Mouse (Mus musculus): ENCODE results near the gene Pla2g4a.

Gene Pla2g4a

DNA sequence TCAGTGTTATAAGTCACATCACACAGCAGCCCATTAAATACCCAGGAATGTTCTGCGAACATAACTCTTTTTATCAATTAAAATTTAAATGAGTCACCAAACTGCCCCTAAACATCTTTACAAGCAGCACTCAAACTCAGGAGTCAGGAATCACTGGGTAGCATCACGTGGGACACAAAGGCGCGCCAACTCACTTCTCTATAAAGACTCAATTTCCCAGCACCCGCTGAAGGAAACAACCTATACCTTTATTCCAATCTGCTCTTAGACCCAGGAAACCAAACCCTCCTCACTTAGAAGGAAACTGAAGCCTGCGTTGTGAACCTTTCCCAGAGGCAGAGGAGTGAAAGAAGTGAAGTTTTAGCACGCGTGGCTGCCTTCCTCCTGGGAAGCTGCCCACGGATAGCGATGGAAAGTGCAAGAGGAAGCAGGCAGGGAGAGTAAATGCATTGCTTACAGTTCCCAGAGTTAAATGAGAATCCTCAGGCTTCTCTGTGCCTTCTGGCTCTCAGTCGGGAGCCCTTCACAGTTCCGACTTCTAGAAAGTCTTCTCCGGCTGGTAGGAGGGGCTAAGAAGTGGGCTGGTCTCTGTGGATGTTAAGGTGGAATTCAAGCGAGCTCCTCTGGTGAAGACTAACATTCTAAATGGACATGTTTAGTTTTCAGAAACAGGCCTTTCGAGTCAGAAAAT lies at the start of gene Pla2g4a:
TSS of gene Pla2g4a (minus strand) at position 557 of the 691 bp plus-strand sequence.
- no peak for DNase-seq

DNA sequence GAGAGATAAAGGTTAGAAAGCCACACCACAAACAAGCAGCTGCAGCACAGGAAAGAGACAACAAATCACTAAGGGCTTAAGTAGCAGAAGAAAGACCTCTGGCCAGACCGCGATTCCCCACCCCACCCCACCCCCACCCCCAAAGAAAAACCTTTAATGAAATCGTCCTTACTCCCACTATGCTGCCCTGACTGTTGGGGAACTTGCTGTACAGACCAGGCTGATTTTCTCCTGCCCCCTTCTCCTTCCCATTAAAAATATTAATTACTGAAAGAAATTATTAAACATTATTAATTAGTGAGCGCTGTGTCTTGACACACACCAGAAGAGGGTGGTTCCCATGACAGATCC lies 49.5 kb upstream of the Pla2g4a start:
- DNase-seq = no peak

DNA sequence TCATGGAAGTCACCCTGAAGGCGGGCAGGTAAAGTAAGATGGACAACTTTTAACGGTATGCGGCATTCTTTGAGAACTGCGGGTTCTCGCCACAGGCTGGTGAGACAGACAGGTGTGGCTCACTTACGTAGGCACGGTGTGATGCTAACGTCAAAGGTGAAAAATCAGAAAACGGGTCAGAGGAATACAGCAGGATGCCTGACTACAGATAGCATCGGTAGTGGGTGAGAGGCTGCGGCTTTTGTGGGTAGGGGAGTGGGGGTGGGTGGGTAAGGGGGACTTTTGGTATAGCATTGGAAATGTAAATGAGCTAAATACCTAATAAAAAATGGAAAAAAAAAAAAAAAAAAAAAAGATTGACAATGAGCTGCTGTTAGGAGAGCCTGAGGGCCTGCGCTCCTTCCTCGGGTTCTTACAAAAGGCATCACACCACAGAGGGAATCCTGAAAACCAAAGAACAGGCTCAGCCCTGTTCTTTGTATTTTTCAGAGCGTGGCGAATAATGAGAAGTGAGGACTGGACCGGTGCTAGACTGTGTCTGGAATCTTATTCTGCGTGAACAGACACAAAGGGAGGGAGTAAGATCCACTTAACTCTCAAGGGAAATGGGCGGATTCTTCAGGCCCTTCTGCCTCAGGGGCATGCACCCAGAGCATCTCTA lies 49.0 kb upstream of the Pla2g4a start:
- DNase-seq = no peak

DNA sequence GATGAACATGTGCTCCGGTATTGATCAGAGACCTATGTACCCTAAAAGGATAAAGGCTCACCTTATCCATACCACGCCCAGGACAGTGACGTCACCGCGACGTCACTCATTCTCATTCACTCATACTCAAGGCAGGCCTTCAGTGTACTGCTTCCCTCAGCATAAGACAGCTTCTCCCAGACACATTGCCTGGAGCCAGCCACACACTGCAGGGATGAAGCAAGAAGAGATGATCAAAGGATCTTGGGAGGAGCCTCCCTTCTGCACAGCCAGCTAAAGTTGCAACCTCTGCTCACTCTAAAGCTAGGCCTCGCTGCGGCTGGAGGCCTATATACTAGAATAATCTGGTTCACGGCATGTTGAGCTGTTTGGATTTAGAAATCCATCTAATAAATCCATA lies 48.0 kb upstream of the Pla2g4a start:
- no peak for DNase-seq

DNA sequence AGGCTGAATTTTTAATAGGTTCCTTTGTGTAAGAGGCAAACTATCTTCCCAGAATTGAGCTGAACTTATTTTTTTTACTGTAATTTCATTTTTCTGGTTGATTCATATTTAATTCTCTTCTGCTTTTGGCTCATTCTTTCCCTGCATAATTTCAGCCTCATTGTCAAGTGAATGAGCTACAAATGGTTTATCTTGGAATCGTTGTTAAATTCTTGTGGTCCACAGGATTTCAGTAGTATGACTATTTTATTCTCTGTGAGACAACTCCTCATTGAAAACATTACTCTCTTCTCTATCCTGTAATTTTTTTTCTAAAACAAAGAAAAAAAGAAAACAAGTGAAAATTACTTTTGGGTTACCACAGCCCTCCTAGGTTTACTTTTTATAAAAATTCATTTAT lies 14.5 kb upstream of the Pla2g4a start:
- DNase-seq = no peak

DNA sequence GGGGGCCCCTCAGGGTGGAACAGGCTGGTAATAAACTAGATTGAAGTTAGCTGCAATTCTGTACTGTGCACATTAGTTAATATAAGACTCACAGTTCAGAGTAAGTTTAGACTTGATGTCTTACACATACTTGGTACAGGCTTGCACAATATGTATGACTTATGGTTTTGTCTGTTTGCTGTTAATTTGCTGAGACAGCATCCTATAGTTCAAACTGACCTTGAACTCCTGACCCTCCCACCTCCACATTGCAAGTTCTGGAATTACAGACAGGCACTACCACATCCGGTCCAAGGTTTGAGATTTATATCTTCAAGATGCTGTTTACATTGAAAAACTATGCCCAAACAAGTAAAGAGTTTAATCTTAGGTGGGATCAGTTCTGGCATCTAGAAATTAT lies 4.7 kb upstream of the Pla2g4a start:
- DNase-seq = no peak

DNA sequence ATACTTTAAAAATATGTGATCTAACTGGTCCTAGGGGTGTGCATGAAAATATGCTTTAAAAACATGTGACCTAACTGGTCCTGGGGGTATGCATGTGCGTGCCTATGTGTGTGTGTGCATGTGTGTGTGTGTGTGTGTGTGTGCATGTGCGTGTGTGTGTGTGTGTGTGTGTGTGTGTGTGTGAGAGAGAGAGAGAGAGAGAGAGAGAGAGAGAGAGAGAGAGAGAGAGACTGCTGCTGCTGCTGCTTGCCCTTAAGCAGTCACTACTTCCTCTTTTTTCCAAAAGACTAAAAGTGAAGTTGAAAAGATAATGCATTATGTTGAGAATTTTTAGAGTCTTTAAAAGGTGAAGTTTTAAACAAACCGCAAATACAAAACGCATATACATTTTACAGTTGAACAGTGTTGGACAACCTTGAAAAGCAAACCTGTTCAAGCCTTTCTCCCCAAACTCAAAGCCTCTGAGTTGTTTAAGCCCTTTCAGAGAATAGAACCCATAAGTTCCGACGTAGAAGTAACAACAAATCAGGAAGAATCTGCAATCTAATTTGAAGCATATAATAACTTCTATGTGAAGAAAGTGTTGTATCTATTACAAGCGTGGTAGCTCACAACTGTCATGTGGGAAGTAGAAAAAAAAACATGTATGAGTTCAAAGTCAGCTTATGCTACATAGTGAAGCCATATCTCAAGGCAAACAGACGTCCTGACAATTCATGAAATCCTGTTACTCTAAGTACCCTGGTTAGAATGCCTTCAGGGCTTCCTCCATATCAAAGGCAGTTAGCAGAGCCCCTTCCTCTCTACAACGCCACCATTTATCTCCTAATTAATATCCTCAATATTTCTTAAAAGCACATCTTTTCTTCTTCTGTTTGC lies 574 bp upstream of the Pla2g4a start:
- no peak for DNase-seq

DNA sequence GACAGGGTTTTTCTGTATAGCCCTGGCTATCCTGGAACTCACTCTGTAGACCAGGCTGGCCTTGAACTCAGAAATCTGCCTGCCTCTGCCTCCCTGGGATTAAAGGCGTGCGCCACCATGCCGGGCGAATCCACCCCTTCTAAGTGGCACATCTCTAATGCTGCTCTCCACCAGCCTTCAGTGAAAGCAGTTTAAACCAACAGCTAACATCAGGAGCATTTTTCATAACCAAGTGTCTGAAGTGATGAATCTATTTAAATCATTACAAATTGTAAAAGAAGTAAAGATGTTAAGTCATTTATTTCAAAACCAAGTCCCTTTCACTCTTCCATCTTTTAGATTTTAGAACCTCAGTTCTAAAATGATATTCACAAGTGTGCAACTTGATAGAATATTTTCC lies 839 bp downstream of the Pla2g4a start:
- no peak for DNase-seq

DNA sequence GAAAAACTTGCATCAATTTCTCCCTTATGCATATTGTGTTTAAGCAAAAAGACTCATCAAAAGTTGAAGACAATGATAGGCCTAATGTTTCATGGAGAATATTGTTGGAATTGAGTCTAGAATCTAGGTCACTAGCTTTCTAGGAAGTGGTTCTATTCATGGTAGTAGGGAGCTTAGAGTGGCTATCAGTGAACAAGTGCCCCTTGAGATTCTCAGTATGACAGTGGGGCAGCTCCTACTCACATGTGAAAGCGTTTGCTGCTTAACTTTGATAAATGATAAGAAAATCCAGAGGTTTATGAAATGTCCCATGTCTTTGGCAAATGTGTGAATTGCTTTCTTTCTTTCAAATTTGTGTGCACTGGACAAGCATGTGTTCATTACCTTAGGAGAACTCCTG lies 2.0 kb downstream of the Pla2g4a start:
- DNase-seq = no peak

DNA sequence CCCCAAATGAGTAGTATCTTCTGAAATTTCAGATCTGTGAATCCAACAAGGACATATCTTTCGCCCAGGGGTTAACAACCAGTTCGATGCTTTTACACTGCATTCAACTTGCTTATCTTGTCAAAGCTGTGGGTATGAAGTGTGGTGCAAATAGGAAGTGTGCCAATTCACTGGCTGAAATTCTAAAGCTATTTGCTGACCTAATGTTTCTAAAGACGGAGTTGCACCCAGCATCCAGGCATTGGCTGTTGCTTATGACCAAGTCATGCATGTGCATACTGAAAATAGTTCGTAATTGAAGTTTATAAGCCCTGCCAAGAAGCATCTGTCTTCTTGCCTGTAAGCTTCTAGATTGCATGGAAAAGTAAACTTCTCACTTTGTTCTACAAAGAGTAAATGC lies 5.6 kb downstream of the Pla2g4a start:
- no peak for DNase-seq

DNA sequence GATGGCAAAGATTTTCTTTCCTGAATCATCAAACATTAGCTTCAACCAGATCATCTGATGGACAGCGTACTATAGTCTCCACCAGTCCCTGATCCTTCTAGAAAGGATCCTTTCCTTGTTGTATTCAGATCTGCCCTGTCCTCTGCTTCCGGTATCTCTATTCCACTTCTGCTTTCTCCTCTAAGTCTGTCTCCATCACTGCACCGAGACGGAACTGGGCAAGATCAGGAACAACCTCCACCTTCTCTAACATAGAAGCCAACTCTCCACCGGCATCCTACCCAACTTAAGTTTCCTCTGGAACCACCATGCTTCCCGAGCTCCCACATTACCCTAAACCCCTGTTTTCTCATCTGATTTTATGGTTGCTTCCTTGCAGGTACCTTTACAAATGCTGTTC lies 7.1 kb downstream of the Pla2g4a start:
- no peak for DNase-seq

DNA sequence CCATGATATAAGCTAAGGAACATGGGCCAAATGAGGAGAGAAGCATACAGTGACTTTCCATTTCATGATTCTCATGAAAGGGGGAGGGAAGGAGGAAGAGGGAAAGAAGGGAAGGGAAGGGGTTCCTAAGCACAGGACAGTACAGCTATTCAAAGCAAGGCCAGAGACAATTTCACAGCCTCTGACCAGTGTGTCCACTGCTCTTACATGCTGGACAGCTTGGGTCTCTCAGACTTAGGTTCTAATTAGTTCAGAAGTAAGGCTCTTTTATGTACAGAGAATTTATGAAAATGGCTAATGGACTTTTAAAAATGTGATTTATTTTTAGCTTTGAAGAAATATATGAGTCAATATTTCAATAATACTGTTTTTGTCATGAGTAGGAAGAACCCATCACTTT lies 9.0 kb downstream of the Pla2g4a start:
- DNase-seq = no peak

DNA sequence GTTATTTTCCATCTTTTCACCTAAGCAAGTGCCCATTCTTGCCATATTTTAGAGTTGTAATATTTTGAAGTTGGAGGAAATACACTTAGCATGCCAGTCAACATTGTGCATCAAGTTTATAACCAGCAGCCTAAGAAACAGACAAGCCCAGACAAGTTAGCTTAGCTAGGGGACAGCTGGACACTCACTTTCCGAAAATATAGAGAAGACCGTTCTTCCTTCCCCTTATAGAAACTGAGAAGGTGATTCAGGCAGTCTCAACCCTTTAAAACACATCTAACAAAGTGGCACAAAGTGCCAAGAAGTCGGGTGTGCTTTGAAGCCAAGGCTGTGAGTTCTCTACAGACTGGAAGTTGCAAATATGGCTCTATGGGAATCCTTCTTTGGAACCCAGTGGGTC lies 10.4 kb downstream of the Pla2g4a start:
- DNase-seq = no peak

DNA sequence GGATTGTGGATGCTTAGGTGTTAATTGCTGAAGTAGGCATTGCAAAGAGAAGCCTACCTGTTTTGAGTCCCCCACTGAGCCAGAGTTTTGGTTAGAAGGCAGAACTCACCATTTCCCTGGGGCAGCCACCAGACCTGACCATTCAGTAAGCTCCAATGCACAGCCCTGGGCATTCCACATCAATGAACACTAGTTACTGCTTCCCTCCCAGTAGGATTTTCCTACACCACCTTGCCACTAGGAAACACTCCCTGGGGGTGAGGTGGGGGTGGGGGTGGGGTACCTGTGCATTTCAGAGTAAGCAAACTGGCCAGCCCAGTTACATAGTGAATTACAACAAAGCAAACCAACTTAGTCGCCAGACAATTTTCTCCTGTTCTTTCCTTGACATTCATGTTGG lies 10.8 kb downstream of the Pla2g4a start:
- no peak for DNase-seq

DNA sequence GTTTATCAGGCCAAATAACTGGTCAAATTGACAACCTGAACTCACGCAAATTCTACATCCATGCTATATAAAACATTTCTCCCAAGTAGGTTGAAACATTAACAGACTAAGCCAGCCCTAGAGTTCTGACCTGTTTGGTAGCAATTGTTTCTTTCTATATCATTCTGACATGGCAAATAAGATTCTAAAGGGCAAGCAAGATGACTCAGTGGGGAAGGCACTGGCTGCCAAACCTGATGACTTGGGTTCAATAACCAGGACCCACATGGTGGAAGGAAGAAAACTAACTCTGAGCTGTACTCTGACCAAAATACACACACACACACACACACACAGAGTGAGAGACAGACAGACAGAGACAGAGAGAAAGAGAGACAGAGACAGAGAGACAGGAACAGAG lies 11.8 kb downstream of the Pla2g4a start:
- DNase-seq = no peak

DNA sequence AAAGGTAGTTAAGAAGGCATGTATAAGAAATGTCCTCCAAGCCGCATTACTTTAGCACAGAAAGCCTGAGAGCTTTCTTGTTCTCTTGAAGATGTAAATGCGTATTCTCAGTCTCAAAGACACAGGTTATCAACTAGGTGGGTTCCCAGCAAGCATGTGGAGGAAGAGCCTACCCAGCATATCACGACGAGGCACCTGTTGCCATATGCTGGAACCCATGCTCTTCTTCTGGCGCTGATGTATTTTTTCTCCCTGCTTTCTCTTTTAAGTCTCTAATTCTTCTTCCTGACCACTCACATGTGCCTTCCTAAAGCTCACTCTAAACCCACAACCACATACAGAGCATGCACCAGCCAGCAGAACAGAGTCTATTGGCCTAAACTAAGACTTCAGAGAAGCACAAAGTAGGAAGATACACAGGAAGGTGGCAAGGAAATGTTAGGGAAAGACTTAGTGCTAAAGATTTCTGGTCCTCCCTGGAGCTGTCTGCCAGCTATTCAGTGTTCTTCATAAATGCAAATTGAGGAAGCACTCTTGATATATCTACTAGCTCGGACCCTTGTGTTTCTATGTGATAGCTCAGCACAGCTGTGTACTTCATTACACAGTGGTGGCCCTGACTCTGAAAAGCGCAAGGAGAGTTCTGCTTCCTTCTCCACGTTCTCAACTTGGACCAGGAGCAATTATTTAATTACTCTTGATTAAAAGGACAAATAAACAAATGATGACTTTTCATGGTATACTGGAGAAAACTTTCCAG lies 12.8 kb downstream of the Pla2g4a start:
- DNase-seq = no peak

DNA sequence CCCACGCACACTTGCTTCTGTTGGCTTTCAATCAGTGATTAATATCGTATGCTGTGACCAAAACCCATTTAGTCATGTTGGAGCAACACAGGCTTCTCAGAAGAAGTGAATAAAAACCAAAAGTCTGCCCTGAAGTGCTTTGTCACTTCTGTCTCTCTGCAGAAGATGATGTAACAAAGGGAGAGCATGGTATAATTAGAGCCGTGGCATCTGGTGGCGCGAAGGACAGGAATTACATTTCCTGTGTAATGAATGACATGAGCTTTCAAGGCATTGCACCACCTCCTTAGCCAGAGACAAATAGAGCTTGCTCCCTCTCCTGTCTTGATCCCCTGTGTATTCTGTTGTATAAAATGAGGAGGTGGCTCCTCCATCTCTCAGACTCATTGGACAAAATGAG lies 14.1 kb downstream of the Pla2g4a start:
- DNase-seq = no peak

DNA sequence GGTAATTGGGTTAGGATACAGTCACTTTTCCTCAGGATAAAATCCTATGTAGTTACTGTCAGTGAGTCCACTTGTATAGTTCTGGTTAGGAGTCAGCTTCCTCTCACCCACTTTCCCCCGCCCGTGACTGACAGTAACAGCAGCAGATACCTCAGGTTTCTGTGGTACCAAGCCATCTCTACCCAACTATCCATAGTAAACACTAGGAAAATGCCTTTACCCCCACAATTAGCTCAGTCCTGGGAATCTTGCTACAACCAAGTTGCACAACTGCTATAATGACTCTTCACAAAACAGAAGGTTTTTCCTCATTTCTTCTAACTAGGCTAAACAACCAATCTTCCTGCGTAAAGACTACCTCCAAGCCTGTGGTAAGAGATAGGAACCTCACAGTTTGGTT lies 14.7 kb downstream of the Pla2g4a start:
- no peak for DNase-seq

DNA sequence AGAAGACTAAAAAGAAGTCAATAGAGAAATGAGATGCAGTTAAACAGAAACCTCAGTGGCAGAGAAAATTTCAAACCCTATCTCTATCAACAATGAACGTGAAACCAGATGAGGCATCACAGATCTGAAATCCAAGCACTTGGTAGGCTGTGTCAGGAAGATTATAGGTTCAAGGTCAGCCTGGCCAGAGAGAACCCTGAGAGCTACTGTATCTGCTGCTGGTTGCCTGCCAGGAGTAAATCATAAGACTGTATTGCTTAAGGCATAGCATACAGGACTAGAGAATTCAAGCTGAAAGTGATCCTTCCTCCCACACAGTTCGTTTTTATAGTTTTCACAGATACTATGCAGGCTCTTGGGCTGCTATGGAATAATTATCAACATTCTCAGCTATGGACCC lies 17.5 kb downstream of the Pla2g4a start:
- no peak for DNase-seq

DNA sequence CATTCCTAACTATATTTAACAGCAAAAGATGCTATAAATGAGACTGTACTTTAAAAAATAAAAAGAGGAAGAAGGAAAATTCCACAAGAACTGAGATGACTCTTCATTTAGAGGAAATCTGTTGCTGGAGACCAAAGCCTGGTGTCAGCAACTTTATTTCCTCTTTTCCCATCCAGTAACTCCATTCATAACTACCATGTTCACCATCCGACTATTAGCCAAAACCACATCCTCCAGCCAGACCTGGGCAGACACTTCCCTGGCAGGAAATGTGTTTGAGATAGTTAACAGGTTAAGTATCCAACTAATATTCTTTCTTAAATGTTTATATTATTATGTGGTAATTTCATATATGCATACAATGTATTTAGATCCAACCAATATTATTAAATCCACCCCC lies 20.8 kb downstream of the Pla2g4a start:
- DNase-seq = no peak

DNA sequence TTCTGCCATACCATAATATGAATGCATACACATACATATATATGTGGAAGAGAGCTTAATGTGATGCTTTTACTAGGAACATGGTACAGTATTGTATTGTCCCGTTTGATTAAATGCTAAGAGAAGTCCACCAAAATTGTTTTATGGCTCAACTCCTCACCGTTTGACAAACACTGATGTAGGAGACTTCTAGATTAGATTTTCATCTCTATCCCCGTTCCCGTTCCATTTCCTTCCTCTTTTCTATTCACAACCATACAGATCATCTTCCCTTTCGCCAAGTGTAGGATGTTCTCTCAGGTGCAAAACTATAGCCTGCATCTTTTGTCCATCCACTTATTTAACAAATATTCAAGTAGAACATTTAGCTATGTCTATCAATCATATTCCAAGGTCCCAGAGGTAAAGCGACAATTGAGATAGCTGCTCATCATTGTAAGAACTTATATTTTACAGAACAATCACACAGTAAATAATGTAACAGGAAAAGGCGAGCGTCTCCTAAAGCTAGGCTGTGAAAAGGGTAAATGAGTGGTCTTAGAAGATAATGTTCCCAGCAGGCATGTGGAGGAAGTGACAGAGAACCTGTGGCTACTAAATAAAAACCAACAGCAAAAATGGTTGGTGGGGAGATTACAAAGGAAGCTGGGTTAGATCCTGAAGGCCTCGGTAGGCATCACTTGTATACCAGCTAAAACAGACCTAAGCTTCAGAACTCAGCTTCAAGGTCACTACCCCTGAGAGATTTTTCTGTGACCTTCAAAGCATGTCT lies 21.6 kb downstream of the Pla2g4a start:
- no peak for DNase-seq

DNA sequence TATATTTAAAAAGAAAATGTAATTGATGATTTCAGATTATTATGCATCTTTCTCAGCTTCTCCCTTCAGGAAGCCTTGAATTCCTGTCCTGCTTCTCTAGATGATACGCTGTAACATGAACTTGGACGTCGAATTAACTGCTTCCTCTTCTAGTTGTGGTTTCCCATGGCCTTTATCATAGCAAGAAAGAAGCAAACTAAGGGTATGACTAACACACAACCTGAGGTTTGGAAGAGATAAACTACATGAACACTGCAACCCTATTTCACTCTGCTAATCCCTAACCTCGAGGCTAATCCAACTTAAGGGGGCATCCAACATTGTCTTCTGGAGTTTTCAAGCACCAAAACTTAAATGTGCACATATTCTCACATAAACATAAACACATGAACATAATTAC lies 23.3 kb downstream of the Pla2g4a start:
- no peak for DNase-seq

DNA sequence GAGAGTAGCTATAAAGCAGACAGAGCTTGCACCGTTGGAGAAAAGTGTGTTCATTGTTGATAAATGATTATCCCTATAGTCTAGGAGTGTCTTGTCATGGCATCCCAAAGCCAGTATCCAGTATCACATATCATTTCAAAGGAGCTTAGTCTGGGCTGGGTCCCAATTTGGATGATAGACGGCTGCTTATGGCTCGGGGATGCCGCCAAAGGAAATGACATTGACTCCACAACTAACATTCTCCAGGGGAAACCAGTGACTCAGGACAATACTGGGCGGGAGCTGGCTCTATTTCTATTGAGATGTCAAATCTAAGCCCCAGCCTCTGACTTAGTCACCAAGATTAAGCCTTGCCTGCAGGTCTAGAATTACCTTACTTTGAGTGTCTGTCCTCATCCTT lies 31.9 kb downstream of the Pla2g4a start:
- no peak for DNase-seq
